Mouse (Mus musculus): ENCODE data around the gene Ptbp3. TPM values are rescaled to one million over a fixed set of nuclear protein-coding genes. Genes with fewer than 3 reads are reported as not detected.
A peak's percentile ranks its signal among the peaks of the same experiment; 100 is the strongest.
"Not testable (repeated sequence)": the region's sequence is repeated elsewhere in the genome, so short reads cannot be mapped to it uniquely, and the experiment has no call there.

Ptbp3 gene
- 10 to 100 TPM; 26.8 to 33.7 (median 29.1) TPM for total RNA-seq (2022)

DNA sequence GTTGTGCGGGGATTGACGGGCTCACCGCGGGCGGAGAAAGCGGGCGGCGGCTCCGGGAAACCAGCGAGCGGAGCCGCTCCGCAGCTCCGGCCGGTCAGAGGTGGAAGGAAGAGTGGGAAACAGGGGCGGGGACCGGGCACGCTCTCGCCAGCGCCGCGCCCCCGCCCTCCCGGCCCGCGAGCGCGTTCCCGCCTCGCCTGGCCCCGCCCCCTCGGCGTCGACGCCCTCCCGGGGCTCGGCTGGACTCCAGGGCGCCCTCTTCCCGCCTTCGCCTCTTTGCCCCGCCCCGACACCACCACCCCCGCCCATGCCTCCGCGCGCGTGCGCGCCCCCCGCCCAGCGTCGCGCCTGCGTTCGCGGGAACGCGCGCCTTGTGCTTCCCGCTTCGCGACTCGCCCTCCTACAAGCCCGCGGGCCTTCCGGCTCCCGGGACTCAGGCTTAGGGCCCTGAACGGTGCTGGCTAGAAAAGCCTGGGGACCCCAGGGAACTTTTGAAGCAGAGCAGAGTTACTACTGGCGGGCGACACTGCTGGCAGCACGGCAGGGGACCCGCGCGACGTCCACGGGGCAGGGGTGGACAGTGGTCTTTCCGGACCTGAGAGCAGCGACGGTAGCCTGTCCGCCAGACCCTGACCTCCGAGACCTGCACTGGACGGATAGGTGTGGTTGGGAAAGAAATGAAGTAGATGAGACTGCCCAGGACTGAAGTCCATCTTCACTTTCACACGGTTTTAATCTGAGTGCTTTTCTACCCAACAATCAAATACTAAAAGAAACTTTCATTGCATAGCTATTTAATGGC, at the start of gene Ptbp3:
Gene Ptbp3 (minus strand): TSS at position 190 of the 802 bp plus-strand sequence.
- peak; percentile 67 to 68 for DNase-seq (ENCODE audit: low spot score in 2 of 2)

DNA sequence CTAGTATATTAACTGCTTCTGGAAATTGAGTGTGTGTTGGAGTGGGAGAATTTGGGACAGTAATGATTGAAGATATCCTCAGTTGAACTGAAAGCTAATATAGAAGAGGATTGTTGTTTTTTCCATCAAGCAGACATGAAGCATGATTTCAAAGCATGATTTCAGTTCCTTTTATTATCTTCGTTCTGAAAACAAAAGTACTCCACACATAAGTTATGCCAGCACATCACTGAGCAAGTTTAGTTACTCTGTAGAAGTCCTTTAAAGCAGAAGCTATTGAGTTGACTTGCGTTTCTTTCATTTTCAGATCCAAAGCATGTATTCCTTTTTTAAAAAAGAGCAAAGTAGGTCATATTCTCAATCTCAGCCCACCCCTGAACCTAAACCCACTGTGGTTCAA, 47.4 kb upstream of the Ptbp3 start:
- DNase-seq (ENCODE audit: low spot score in 2 of 2): no peak

- DNase-seq (ENCODE audit: low spot score in 2 of 2): no peak
Observed at GRCm38 (mm10) chr4:59594614-59595013, 45.5 kb upstream of the Ptbp3 start.

- DNase-seq (ENCODE audit: low spot score in 2 of 2): no peak
Observed at GRCm38 (mm10) chr4:59587872-59588226, 38.7 kb upstream of the Ptbp3 start.

DNA sequence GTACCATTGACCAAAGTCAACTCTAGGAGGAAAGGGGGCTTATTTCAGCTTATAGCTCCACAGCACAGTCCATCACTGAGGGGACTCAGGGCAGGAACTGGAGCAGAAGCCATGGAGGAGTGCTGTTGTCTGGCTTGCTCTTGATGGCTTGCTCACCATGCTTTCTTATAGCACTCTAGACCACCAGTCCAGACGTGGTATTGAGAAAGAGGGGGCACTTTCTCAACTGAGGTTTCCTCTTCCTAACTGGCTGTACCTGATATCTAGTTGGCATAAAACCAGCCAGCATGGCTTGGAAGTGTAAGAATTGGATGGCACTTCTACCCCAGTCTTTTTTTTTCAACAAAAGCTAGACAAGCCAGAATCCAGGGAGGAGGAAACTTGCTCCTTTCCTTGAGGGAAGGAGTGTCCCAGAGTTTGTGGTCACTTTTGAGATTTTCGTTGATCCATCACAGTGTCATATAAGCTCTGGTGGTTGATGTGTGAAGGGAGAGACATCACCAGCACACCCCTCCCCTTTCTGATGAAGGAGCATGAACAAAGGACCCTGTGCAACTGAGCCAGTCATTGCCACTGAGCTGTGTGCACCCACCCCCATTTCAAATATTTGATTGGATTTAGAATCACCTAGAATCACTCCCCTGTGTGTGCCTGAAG, 38.2 kb upstream of the Ptbp3 start:
- DNase-seq (ENCODE audit: low spot score in 2 of 2): no peak

DNA sequence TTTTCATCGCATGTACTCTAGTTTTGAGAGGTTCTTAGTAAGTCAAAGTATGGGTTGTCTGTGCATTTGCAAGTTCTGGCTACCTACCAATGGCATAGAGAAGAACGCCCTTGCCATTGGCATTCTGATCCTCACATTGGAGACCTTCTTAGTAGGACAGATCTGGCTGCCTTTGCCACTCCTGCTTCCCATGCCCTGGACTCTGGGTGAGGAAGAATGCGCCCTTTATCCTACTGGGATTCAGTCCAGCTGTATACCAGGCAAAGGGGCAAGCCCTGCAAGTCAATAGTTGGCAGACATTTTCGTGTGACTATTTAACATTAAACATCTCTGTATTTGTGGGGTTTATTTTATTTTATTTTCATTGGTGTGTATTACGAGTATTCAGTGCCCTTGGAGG, 35.9 kb upstream of the Ptbp3 start:
- DNase-seq (ENCODE audit: low spot score in 2 of 2): no peak

- no peak for DNase-seq (ENCODE audit: low spot score in 2 of 2)
Observed at GRCm38 (mm10) chr4:59582186-59582585, 33.0 kb upstream of the Ptbp3 start.

DNA sequence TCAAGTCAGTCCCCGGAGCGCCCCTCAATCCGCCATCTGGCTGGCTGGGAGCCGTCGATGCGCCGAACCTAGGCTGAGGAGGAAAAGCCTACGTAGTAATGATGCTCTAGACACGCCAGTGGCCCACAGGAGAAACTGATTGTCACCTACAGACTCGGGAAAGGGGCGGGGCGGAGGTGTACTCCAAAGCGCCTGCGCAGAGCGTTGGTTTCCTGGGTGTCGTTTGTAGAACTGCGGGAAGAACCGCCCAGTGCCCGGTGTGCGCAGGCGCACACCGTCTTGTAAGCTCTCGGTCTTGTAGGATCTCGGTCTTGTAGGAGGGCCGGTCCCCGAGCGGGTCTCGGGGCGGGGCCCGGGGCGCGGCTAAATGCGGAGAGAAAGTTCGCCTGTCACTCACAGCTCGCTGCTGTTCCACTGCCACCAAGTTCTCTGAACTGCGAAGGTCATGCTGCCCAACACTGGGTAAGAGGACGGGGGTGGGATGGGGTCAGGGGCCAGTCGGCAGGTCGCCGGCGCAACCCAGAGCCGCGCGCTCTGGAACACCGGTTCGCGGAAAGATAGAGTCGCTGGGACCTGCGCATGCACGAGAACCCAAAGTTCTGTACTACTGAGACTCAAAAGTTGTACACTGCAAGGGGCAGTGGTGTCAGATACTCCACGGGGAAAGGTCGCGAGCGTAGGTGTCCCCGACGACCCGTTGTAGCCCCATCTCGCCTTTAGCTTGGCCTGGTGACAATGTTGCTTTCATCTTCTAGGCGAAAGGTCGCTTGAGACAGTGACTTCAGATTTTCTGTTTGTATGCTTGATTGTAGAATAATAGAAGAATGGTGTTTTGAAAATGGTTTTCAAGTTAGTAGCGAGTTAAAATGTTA, 32.4 kb upstream of the Ptbp3 start, which contains the start of gene Hsdl2:
Gene Hsdl2 (plus strand): TSS at position 250 of the 872 bp plus-strand sequence.
- peak; percentile 88 to 99 for DNase-seq (ENCODE audit: low spot score in 2 of 2)

- no peak for DNase-seq (ENCODE audit: low spot score in 2 of 2)
Observed at GRCm38 (mm10) chr4:59580495-59581281, 31.5 kb upstream of the Ptbp3 start.

- DNase-seq (ENCODE audit: low spot score in 2 of 2): no peak
Observed at GRCm38 (mm10) chr4:59575184-59575958, 26.2 kb upstream of the Ptbp3 start.

- DNase-seq (ENCODE audit: low spot score in 2 of 2): no peak
Observed at GRCm38 (mm10) chr4:59572521-59573118, 23.5 kb upstream of the Ptbp3 start.

DNA sequence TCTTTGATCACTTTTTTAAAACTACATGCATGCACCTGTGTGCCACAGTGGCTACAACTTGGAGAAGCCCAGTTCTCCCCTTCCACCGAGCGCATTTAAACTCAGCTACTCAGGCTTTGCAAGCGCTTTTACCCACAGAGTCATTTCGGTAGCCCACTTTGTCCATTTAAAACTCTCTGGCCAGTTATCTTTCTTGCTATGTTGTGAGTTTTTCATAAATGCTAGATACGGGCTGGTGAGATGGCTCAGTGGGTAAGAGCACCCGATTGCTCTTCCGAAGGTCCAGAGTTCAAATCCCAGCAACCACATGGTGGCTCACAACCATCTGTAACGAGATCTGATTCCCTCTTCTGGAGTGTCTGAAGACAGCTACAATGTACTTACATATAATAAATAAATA, 21.4 kb upstream of the Ptbp3 start:
- DNase-seq (ENCODE audit: low spot score in 2 of 2): not testable (repeated sequence)

- peak; percentile 33 to 36 for DNase-seq (ENCODE audit: low spot score in 2 of 2)
Observed at GRCm38 (mm10) chr4:59569538-59569937, 20.4 kb upstream of the Ptbp3 start.

GRCm38 (mm10) chr4:59567576-59568260, 18.6 kb upstream of the Ptbp3 start:
- no peak for DNase-seq (ENCODE audit: low spot score in 2 of 2)

GRCm38 (mm10) chr4:59565571-59566188, 16.5 kb upstream of the Ptbp3 start:
- no peak for DNase-seq (ENCODE audit: low spot score in 2 of 2)

- DNase-seq (ENCODE audit: low spot score in 2 of 2): no peak
Observed at GRCm38 (mm10) chr4:59564128-59564527, 15.0 kb upstream of the Ptbp3 start.

GRCm38 (mm10) chr4:59560141-59560540, 11.0 kb upstream of the Ptbp3 start:
- no peak for DNase-seq (ENCODE audit: low spot score in 2 of 2)

DNA sequence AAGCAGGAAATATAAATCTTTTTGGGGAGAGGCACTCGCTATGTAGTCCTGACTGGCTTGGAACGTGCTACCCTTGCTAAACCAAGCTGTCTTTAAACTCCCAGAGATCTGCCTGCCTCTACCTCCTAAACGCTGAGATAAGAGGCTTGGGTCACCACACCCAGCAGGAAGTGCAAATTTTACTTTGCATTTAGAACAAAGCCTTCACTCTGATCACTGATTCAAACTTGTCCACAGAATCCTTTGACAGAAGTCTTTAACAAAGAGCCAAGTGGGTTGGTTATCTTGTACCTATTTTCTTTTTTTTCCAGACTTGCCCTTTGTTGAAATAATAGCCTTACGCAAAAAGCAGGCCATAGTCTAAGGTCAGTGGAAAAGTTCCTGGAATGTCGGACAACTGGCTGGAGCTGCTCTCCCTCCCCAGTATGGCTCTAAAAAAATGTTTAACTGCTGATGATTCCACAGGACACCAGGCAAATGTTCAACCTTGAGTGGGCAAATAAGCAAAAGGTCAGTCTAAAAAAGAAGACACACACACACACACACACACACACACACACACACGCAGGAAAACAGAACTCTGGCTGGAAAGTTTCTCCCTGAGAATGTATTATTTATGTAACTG, 9.0 kb upstream of the Ptbp3 start:
- DNase-seq (ENCODE audit: low spot score in 2 of 2): no peak

Data from left cerebral cortex, adult 8-10 months (tissue).